Mouse (Mus musculus) left cerebral cortex, postnatal 10 days (tissue): ENCODE results near the gene Ppp6r2. TPM values are rescaled to one million over a fixed set of nuclear protein-coding genes. Genes with fewer than 3 reads are reported as not detected.

Source experiments
- DNase-seq, 2 experiments: peaks; one replicate each; pipeline ENCODE4 v3.0.0; 2021 to 2022; ENCODE audit warnings: low spot score in 2 of 2, mixed read lengths in 1 of 2; ENCODE audit errors: extremely low spot score in 1 of 2
- intact Hi-C: fragments of 180-260 bp; cut with DNase I; formaldehyde crosslinking; loops from one replicate; pipeline ENCODE4 v1.15.1; 2025
- total RNA-seq, 2 experiments: library from RNA; stranded (reverse); gene quantifications; 2 replicates each; pipeline ENCODE4 v1.2.3; 2021

Ppp6r2 gene
- total RNA-seq, 2 experiments from 2014 or later = 154 to 159 TPM

DNA sequence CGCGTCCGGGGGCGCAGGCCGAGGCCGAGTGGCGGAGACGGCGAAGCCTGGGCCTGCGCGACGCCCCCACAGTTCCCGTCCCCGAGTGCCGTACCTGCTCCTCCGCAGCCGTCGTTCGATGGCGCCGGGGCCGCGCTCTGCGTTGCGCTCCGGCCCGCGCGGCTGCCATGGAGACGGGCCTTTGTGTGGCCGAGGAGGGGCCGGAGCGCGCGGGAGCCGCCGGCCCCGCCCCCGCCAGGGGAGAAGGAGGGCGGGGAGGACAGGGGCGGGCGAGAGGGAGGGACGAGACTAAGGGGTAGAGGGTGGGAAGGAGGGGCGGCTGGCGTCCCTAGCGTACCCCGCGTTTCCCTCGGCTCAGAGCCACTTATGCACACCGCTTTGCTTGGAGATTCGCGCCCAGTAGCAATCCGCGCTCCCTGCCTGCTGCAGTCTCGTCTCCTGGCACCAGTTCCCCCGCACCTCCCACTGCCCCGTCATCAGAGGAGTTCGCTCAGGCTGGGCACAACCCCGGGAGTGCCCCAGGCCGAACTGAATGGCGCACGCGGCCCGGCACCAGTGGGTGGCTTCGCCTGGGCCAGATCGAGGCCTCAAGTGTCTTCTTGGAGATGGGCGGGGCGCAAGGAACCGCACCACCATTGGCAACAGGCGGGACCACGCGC lies 30.7 kb upstream of the Ppp6r2 start, which contains the start of gene Plxnb2:
Gene Plxnb2, minus strand, starts transcription at position 218 of the 659 bp plus-strand sequence.
- peak; percentile 76 to 89 for DNase-seq
- intact Hi-C loops = loop anchor here (5.0 kb wide), 1 partner anchor 53 kb away; the partner anchor contains the start of gene Hdac10

DNA sequence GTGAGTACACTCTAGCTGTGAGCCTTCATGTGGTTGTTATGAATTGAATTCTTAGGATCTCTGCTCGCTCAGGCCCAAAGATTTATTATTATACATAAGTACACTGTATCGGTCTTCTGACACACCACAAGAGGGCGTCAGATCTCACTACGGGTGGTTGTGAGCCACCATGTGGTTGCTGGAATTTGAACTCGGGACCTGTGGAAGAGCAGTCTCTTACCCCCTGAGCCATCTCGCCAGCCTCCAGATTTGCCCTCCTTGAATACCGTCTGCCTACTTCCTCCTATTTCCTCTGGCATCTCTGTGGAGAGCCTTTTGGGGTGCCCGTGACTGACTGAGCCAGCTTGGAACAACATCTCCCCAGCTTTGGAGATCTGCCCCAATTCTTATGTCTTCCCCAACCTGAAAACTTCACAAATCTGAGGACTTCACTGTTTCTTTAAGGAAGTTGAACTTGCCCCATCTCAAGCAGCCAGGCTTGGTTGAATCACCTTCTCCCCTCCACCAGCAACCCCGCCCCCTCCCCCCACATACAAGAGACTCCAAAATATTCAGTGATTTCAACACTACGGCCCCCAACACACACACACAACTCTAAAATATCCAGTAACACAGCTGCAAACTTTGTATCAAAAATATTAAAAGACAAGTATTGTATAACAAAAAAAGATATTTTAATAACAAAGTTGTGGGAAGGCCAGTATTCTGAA lies 29.6 kb upstream of the Ppp6r2 start:
- intact Hi-C loops = loop anchor here (5.0 kb wide), 1 partner anchor 54 kb away; the partner anchor contains the start of gene Hdac10
- no peak for DNase-seq

DNA sequence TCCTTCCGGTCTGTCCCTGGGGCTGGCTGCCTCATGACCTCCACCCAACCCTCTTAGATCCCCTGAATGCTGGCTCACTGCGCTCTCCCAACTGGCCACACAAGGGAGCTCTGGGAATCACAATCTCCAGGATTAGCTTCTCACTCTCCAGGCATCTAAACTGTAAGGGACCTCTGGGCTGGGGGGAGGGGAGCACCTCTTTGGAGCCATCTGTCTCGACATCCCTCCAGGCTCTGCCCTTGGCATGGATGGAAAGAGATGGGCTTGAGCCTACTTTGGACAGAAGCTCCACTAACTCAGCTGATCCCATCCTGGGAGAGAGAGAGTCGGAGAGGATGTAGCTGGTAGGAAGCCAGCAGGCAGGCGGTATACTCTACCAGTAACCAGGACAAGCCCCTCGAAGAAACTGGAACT lies 29.0 kb upstream of the Ppp6r2 start:
- intact Hi-C loops = loop anchor here (5.0 kb wide), 1 partner anchor 55 kb away; the partner anchor contains the start of gene Hdac10
- peak in 1 of 2 experiments; percentile 76 for DNase-seq

DNA sequence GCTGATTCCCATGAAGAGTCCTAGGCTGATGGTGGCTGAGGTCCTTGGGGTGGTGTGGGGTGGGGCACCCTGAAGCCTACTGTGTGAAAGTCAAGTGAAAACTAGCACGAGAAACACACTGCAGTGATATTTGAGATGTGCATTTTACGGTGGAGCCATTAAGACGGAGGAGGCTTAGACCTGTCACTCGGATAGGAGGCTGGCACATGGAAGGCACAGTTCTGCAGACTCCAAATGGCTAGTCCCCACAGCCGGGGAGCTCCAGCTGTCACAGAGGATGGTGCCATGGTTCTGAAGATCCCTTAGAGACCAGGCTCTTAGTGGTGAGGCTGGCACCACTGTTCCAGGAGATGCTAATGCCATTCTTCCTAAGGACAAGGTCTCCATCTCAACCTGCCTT lies 28.5 kb upstream of the Ppp6r2 start:
- no peak for DNase-seq
- intact Hi-C loops = loop anchor here (5.0 kb wide), 1 partner anchor 56 kb away; the partner anchor contains the start of gene Hdac10

DNA sequence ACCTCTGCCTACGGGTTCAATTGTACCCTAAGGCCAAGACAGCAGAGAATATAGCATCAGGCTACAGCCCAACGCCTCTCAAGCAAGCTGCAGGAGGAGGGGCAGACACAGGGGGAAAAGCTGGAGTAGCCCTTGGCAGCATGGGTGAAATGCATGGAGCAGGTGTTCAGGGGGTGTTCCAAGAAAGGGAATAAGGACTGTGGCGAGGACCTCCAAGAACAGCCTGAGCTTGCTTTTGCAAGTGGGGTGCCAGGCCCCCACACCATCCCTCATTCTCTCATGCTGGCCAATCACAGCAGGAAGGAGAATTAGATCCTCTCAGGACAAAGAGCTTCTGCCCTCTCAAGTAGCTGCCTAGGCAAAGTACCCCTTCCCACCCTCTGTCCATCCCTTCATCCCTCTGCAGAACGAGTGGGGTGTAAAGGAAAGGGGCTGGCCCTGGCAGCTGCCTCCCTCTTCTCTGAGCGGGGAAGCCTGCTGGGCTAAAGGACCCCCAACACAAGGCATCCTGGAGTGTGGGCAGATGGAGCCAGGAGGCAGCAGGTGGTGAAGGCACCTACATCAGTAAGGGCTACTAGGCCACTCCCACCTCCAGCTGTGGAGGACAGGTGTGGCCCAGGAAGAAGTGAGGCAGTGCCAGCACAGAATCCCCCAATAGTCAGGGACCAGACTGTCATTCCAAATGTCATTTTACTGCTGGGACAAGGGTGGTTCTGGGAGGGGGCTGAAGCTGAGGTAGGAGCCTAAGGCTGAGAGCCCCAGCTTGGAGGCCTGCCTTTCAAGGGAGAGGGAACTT lies 27.0 kb upstream of the Ppp6r2 start:
- no peak for DNase-seq

DNA sequence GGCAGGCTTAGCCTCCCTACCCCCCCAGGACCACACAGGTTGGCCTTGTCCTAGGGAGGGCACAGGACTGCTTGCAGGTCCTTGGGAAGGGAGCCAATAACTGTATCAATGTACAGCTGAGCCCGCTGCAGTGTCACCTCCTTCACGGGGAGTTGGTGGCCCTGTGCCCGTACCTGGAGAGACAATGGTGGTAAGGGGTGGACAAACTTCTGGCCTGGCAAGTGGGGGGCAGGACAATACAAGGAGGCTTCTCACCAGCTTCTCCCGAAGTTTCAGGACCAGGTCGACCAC lies 26.5 kb upstream of the Ppp6r2 start:
- intact Hi-C loops = loop anchor here (5.0 kb wide), 1 partner anchor 58 kb away; the partner anchor contains the start of gene Hdac10
- no peak for DNase-seq

More for the DNA sequence above, 27.0 kb upstream of the Ppp6r2 start:
- intact Hi-C loops = loop anchor here (5.0 kb wide), 1 partner anchor 57 kb away; the partner anchor contains the start of gene Hdac10

DNA sequence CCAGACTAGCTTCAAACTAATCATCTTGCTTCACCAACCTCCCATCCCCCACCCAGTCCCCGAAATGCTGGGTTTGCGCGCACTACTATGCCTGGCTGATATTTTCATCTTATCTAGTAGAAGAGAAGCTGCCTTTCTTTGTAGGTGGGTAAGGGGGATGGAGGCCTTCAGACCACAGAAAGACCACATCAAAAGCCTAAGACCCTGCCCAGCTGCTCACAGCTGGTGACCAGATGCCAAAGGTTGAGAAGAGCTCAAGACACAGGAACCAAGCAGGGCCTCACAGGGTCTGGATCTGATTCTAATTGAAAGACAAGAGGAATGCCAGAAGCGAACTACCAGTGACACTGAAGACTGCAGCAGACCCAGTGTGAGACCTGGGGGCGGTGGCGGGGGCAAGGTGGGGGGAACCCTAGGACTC lies 16.1 kb upstream of the Ppp6r2 start:
- no peak for DNase-seq
- intact Hi-C loops = loop anchor here (5.0 kb wide), 1 partner anchor 73 kb away; the partner anchor contains the start of gene Tubgcp6

DNA sequence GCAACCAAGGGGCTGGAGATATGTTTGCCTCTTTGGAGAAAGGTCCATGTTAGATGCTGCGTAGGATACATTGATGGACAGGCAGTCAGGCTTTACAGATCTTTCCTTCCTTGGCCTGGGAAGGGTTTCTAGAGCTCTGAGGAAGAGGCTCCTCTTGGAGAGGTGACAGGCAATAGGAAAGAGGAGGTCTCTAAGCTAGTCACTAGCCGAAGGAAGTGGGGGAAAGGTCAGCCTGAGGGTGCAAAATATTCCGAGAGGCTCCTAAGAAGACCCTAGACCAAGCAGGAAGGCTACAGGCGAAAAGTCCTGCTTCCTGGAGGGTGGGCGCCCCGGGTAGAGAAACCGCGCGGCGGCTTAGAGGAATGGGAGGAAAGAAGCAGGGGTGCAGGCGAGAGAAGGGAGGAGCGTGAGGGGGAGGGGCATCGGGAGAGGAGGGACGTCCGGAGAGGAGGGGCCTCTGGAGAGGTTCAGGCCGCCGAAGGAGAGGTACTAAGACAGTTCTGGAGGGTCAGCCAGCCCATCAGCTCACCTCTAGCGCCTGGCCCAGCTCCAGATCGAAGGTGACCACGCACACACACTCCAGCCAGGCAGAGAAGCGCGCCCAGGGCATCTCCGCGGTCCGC lies 15.6 kb upstream of the Ppp6r2 start:
- intact Hi-C loops = loop anchor here (5.0 kb wide), 1 partner anchor 74 kb away; the partner anchor contains the start of gene Tubgcp6
- peak; percentile 86 to 95 for DNase-seq

DNA sequence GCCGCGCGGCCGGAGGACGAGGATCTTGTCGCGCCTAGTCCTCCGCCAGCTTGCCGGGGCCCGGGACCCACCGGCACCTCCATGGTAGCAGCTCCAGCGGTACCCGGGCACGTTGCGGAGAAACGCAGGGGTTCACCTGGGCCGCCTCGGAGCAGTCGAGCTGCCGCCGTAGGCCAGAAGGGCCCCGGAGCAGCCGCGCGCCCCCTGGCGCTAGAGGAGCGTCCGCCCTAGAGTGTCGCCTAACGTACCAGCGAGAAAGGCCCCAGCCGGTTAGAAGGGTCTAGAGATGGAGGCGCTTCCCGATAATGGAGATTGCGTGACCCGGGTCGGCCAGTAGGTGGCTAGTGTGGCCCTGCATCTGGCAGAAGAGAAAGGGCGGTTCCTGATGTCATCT lies 15.0 kb upstream of the Ppp6r2 start, which contains the start of gene Dennd6b:
Gene Dennd6b, minus strand, starts transcription at position 184 of the 394 bp plus-strand sequence.
- intact Hi-C loops = loop anchor here (5.0 kb wide), 1 partner anchor 74 kb away; the partner anchor contains the start of gene Tubgcp6
- DNase-seq = peak; percentile 96 to 97

DNA sequence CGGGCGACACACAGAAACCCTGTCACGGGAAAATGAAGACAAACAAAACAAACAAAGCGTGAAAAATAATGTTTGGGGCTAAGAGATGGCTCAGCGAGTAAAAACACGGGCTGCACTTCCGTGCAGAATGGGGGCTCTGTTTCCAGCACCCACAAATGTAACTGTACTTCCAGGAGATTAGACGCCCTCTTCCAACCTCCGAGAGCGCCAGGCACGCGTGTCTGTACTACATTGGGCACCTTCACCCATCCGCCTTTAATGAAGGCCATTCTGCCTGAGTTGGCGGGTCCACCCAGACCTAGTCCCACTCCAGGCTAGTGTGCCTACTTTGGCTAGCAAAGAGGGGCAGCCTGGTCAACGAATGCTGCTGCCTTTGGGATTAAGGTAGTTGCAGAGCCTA lies 14.3 kb upstream of the Ppp6r2 start:
- DNase-seq = no peak
- intact Hi-C loops = loop anchor here (5.0 kb wide), 1 partner anchor 75 kb away; the partner anchor contains the start of gene Tubgcp6

DNA sequence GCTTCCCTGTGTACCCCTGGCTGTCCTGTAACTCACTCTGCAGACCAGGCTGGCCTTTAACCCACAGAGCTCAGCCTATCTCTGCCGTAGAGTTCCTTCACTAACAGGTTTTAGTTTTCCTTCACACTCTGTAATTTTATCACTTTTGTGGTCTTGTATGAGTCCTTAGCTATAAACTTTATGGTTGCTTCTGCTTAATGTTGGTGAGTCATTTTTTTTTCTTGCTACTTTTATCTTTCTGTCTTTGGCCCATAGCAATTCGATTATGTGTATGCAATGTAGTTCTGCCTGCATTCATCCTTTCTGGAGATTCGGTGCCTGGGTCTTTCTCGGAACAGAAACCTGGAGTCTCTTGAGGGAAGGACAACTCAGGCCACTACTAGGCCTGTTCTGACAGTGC lies 3.9 kb upstream of the Ppp6r2 start:
- DNase-seq = no peak
- intact Hi-C loops = no loop called here

DNA sequence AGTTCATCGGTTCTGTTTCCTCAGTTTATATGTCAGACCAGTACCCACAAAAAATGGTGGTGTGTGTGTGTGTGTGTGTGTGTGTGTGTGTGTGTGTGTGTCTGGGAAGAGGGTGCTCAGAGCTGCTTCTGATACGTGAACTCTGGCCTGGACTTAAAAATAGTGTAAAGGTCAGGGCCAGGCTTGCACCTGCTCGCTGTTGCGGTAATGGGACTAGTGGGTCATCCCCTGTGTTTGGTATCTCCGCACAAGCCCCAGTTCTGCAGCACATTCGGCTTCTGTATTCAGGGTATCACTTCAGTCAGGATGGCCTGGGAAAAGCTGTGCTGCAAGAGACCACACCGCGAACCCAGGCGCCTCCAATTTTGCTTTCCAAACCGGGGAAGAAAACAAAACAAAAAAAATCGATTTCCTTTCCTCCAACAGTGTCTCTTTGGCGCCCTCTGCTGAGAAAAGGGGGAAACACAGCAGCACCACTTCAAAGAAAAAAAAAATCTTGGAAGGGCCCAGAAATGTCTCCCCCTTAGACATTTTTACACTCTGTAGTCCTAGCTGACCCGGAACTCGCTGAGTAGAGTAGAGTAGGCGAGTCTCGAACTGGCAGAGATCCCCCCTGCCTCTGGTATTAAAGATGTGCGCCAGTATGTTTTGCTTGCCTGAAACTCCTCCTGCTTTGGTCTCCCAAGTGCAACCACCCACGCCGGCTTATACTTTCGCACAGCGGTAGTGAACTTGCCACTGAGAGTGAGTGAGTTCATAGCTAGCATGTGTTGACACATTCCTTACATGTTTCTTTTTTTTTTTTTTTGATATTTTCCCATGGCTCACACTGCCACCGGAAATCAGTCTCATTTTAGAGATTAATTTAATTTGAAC lies 1.2 kb upstream of the Ppp6r2 start:
- DNase-seq = peak; percentile 80 to 89
- intact Hi-C loops = loop anchor here (2.0 to 10.0 kb wide), 3 partner anchors 53 to 275 kb away; partner anchors contain the start of gene Hdac10

DNA sequence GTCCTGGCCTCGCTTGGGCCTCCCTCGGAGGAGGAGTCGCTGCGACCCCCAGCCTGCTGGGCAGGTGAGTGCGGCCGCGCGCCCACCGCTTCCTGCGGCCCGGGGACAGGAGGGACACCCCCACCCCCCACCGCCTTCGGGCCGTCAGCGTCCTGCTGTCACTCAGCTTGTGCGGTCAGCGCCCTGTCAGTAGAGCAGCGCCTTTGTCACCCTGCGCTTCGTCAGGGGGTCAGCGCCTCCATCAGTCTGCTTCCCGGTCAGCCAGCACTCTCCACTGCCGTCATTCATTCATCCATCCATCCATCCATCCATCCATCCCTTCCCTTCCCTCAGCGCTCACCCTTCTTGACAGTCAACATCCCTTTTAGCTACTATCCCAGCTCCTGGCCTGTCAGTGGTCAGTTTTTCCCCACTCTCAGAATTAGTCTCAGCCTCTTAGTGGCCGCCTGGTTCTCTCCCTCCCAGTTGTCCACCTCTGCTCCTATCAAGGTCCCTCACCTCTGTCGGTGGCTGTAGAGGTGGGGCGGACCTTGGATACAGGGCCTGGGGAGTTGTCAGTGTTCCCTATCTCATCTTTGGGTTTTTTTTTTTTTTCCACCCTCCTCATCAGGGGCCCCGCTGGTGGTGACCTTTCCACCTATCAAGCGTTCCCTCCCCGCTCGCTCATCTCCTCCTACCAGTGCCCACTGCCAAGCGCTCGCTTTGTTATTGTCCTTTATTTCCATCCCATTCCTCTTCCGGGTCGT lies 536 bp downstream of the Ppp6r2 start:
- DNase-seq = peak in 1 of 2 experiments; percentile 37
- intact Hi-C loops = loop anchor here (5.0 to 10.0 kb wide), 2 partner anchors 85 to 277 kb away; partner anchors contain the start of gene Hdac10

DNA sequence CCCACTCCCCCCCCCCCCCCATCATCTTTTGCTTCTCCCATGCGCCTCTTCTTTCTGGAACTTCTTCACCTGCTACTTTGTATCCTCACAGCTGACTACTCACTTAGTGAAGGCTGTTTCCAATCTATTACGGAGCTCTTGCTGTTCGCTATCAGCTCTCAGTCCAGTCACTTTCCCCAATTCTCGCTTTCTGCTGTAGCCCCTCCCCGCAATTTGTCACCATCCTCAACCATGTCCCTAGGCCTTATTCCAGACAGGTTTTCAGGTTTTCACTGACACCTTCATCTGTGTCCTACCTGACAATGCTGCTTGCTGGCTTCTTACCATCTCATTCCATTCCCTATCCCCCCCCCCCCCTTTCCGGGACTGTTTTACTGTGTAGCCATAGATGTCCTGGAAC lies 1.1 kb downstream of the Ppp6r2 start:
- intact Hi-C loops = loop anchor here (5.0 to 10.0 kb wide), 2 partner anchors 85 to 278 kb away; partner anchors contain the start of gene Hdac10
- no peak for DNase-seq

DNA sequence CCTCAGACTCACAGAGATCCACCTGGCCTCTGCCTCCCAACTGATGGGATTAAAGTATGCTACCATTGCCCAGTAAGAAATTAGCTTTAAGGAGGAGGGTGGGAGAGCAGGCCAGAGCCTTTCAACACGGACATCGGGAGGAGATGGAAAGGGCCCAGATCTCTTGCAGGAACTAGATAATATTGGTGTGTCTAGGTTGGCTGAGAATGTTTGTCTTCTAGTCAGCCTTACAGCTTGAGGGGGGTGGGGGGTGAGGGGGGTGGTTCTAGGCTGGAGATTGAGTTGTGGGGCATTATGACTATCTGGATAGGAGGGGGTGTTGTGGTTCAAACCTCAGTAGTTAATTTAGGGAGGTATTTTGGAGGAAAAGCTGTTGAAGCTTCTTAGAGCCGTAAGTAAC lies 2.2 kb downstream of the Ppp6r2 start:
- DNase-seq = no peak
- intact Hi-C loops = loop anchor here (5.0 to 10.0 kb wide), 2 partner anchors 86 to 279 kb away; partner anchors contain the start of gene Hdac10

DNA sequence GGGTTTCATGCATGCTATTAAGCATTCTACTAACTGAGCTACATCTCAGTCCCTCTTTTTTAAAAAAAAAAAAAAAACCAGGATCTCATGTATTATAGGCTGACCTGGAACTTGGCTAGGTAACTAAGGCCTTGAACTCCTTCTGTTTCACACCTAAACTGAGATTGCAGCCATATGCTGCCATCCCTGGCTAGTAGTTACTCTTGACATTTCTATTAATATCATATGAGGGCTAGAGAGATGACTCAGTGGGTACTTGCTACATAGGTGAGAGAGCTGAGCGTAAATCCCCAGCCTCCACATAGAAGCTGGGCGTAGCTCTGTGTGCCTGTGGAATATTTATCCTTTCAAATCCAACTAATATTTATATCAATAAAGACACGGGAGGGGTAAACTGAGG lies 3.6 kb downstream of the Ppp6r2 start:
- intact Hi-C loops = loop anchor here (5.0 to 10.0 kb wide), 2 partner anchors 88 to 280 kb away; partner anchors contain the start of gene Hdac10
- DNase-seq = no peak
